Mouse (Mus musculus): Measurements from ENCODE around the gene Slc12a6. TPM values are rescaled to one million over a fixed set of nuclear protein-coding genes. Genes with fewer than 3 reads are reported as not detected.
A peak's percentile ranks its signal among the peaks of the same experiment; 100 is the strongest.

Gene Slc12a6
- 14.4 and 16.0 TPM in 2 replicates for polyA plus RNA-seq (2014; fragmentation: Nextera tagmentation; extraction: Ambion mirVana)

DNA sequence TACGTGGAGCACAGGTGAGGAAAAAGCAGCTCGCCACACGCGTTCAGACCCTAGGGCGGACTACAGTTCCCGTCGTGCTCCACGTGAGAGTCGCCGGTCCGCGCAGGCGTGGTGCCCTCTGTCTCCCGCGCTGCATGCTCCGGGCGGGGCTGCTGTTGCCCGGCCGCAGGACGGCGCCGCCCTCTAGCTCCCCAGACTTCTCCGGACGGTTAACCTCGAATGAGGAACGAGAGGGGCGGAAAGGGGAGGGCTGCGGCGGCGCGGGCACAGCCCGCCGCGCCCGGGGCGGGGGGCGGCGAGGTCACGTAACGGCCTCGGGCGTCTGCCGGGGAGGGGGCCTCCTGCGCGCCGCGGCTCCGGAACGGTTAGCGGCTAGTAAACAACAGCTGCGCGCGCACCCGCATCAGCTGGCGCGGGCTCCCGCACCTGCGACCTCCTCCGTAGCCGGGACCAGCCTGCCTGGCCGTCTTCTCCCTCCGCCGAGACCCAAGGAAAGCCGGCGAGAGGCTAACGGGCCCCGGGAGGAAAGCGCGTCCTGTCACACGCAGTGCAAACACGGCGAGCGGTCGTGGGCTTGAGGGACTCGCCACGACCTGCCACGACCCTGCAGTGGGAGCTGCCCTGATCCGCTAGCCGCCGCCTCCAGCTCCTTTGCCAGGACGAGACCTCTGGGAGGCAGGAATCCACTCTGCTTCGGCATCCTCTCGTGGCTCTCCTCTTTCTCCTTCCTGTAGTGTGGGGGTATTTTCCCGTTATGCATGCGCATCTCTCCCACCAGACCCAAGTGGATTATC lies at the start of gene Slc12a6:
Gene Slc12a6 (plus strand): TSS at position 378 of the 794 bp plus-strand sequence.
- no peaks in the 10 kb centered on the region for H3K27me3 ChIP-seq (ENCODE audit: control insufficient read depth, insufficient read depth, low read length)
- peak within 1 kb of the TSS; percentile 89 for H3K27ac ChIP-seq (ENCODE audit: low read depth, low read length)
- H3K4me2 ChIP-seq: peak within 1 kb of the TSS; percentile 67
- no peaks in the 10 kb centered on the region for H3K36me3 ChIP-seq (ENCODE audit: control insufficient read depth, insufficient read depth, low read length)
- peak within 1 kb of the TSS; percentile 77 for H3K9ac ChIP-seq (ENCODE audit: low read length)
- peak; percentile 98 for DNase-seq (ENCODE audit: low spot score, missing footprints)
- H3K9me3 ChIP-seq (ENCODE audit: control insufficient read depth, low read length): no peaks in the 10 kb centered on the region
- H3K4me1 ChIP-seq (ENCODE audit: control insufficient read depth, insufficient read depth, low read length): peaks cover 16% of the 10 kb centered on the region
- peak within 1 kb of the TSS; percentile 77 for H3K4me3 ChIP-seq (ENCODE audit: low read depth, low read length)
- under 1% methylated on average over 76 of the region's 85 CpGs for WGBS
- peak; percentile 96 for ATAC-seq (ENCODE audit: low FRiP score)

DNA sequence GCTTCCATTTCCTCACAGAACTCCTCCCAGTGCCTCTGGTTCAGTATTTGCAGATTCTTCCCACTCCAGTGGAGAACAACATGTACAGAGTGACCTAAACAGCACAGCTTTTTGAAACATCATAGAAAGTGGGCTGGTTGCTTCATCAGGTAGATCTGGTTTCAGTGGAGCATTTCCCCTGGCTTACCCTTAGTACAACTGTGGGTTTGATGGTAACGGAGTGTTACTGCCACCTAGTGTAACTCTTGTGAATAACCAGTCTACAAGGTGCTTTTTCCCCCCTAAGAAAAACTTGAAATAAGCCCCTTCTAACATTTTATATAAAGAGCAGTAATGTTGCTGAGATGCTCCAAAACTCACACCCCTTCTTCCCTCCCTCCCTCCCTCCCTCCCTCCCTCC lies 49.6 kb upstream of the Slc12a6 start:
- Histone ChIP-seq H3K9ac (ENCODE audit: low read length) (no peak overlapping the region), H3K27me3 (ENCODE audit: control insufficient read depth, insufficient read depth, low read length) (no peaks in the 10 kb centered on the region), H3K9me3 (ENCODE audit: control insufficient read depth, low read length) (no peaks in the 10 kb centered on the region), H3K27ac (ENCODE audit: low read depth, low read length) (no peak overlapping the region), H3K4me3 (ENCODE audit: low read depth, low read length) (no peak overlapping the region), H3K4me1 (ENCODE audit: control insufficient read depth, insufficient read depth, low read length) (no peaks in the 10 kb centered on the region), H3K36me3 (ENCODE audit: control insufficient read depth, insufficient read depth, low read length) (no peaks in the 10 kb centered on the region), H3K4me2 (no peak overlapping the region)
- peak; percentile 90 for DNase-seq (ENCODE audit: low spot score, missing footprints)
- WGBS: 10% methylated on average over 1 of the region's 1 CpGs
- ATAC-seq (ENCODE audit: low FRiP score): peak; percentile 55; the same call in 1 of the 2 replicates

DNA sequence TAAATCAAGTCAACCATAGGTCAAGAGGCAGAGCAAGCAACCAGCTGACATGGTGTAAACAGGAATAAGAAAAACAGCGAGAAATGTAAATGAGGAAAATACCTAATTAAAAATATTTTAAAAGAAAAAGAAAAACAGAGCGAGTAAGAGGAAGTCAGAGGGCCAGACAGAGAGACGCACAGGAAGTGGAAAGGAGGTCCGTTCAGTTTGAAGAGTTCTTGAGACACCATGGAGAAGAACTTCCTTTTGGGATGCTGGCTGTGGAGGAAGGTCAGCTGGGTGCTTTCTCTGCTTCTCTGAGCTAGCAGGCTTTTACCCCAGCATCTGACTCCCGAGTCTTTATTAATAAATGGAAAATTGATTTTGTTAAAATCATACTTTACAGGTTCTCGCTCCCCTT lies 48.0 kb upstream of the Slc12a6 start:
- Histone ChIP-seq H3K4me3 (ENCODE audit: low read depth, low read length) (no peak overlapping the region), H3K27ac (ENCODE audit: low read depth, low read length) (no peak overlapping the region), H3K27me3 (ENCODE audit: control insufficient read depth, insufficient read depth, low read length) (no peaks in the 10 kb centered on the region), H3K9me3 (ENCODE audit: control insufficient read depth, low read length) (no peaks in the 10 kb centered on the region), H3K36me3 (ENCODE audit: control insufficient read depth, insufficient read depth, low read length) (no peaks in the 10 kb centered on the region), H3K4me1 (ENCODE audit: control insufficient read depth, insufficient read depth, low read length) (no peaks in the 10 kb centered on the region), H3K4me2 (no peak overlapping the region), H3K9ac (ENCODE audit: low read length) (no peak overlapping the region)
- WGBS: 83% methylated on average over 6 of the region's 6 CpGs
- ATAC-seq (ENCODE audit: low FRiP score) (no peak), DNase-seq (ENCODE audit: low spot score, missing footprints) (no peak)

GRCm38 (mm10) chr2:112220880-112221279 lies 44.7 kb upstream of the Slc12a6 start:
- no peak overlapping the region for H3K4me2 ChIP-seq
- no peaks in the 10 kb centered on the region for H3K36me3 ChIP-seq (ENCODE audit: control insufficient read depth, insufficient read depth, low read length)
- no peaks in the 10 kb centered on the region for H3K27me3 ChIP-seq (ENCODE audit: control insufficient read depth, insufficient read depth, low read length)
- H3K9ac ChIP-seq (ENCODE audit: low read length): no peak overlapping the region
- 95% methylated on average over 5 of the region's 5 CpGs for WGBS
- H3K4me1 ChIP-seq (ENCODE audit: control insufficient read depth, insufficient read depth, low read length): no peaks in the 10 kb centered on the region
- no peak for DNase-seq (ENCODE audit: low spot score, missing footprints)
- H3K27ac ChIP-seq (ENCODE audit: low read depth, low read length): no peak overlapping the region
- H3K4me3 ChIP-seq (ENCODE audit: low read depth, low read length): no peak overlapping the region
- H3K9me3 ChIP-seq (ENCODE audit: control insufficient read depth, low read length): no peaks in the 10 kb centered on the region
- ATAC-seq (ENCODE audit: low FRiP score): no peak

DNA sequence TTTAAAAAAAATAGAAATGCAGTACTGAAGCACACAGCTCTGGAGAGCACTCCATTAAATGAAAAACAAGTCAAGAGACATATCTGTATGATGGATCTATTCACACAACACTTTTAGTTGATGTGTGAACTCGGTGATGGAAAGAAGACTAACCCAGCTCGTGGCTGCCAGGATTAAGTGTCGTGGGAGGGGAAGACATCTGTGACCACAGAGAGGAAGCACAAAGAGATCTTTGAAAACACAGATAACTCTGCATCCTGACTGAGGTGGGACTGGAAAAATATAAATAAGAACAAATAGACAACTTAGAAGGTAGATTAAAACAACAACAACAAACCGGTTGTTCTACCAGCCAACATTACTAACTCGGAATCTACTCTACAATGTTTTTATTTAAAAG lies 43.0 kb upstream of the Slc12a6 start:
- Histone ChIP-seq H3K4me2 (no peak overlapping the region), H3K36me3 (ENCODE audit: control insufficient read depth, insufficient read depth, low read length) (no peaks in the 10 kb centered on the region), H3K9ac (ENCODE audit: low read length) (no peak overlapping the region), H3K9me3 (ENCODE audit: control insufficient read depth, low read length) (no peaks in the 10 kb centered on the region), H3K27me3 (ENCODE audit: control insufficient read depth, insufficient read depth, low read length) (no peaks in the 10 kb centered on the region), H3K4me3 (ENCODE audit: low read depth, low read length) (no peak overlapping the region), H3K4me1 (ENCODE audit: control insufficient read depth, insufficient read depth, low read length) (no peaks in the 10 kb centered on the region), H3K27ac (ENCODE audit: low read depth, low read length) (no peak overlapping the region)
- no peak for DNase-seq (ENCODE audit: low spot score, missing footprints)
- WGBS: 81% methylated on average over 5 of the region's 5 CpGs
- ATAC-seq (ENCODE audit: low FRiP score): no peak

- WGBS: 65% methylated on average over 4 of the region's 4 CpGs
- H3K4me3 ChIP-seq (ENCODE audit: low read depth, low read length): no peak overlapping the region
- no peak for ATAC-seq (ENCODE audit: low FRiP score)
Measured at GRCm38 (mm10) chr2:112224356-112224755, 41.3 kb upstream of the Slc12a6 start.

DNA sequence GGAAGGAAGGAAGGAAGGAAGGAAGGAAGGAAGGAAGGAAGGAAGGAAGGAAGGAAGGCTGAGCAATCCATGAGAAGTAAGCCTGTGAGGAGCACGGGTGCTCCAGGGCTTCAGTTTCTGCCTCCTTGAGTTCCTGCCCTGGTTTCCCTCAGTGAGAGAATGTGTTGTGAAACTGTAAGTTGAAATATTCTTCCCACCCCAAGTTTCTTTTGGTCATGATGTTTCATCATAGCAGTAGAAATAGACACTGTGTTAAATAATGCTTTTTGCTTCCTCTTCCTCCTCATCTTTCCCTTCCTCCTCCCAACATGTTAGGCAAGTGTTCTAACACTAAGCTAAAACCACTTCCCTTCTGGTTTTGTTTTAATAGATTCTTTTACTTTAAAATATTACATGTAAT lies 33.0 kb upstream of the Slc12a6 start:
- H3K36me3 ChIP-seq (ENCODE audit: control insufficient read depth, insufficient read depth, low read length): no peaks in the 10 kb centered on the region
- H3K9me3 ChIP-seq (ENCODE audit: control insufficient read depth, low read length): no peaks in the 10 kb centered on the region
- H3K27ac ChIP-seq (ENCODE audit: low read depth, low read length): no peak overlapping the region
- no peak for ATAC-seq (ENCODE audit: low FRiP score)
- no peak overlapping the region for H3K4me3 ChIP-seq (ENCODE audit: low read depth, low read length)
- WGBS: 86% methylated on average over 1 of the region's 1 CpGs
- no peak overlapping the region for H3K4me2 ChIP-seq
- no peaks in the 10 kb centered on the region for H3K4me1 ChIP-seq (ENCODE audit: control insufficient read depth, insufficient read depth, low read length)
- DNase-seq (ENCODE audit: low spot score, missing footprints): no peak
- no peaks in the 10 kb centered on the region for H3K27me3 ChIP-seq (ENCODE audit: control insufficient read depth, insufficient read depth, low read length)
- no peak overlapping the region for H3K9ac ChIP-seq (ENCODE audit: low read length)

More at GRCm38 (mm10) chr2:112224356-112224755, 41.3 kb upstream of the Slc12a6 start:
- Histone ChIP-seq H3K36me3 (ENCODE audit: control insufficient read depth, insufficient read depth, low read length) (no peaks in the 10 kb centered on the region), H3K27ac (ENCODE audit: low read depth, low read length) (no peak overlapping the region), H3K4me1 (ENCODE audit: control insufficient read depth, insufficient read depth, low read length) (no peaks in the 10 kb centered on the region), H3K27me3 (ENCODE audit: control insufficient read depth, insufficient read depth, low read length) (no peaks in the 10 kb centered on the region), H3K9ac (ENCODE audit: low read length) (no peak overlapping the region), H3K4me2 (no peak overlapping the region), H3K9me3 (ENCODE audit: control insufficient read depth, low read length) (no peaks in the 10 kb centered on the region)
- no peak for DNase-seq (ENCODE audit: low spot score, missing footprints)

DNA sequence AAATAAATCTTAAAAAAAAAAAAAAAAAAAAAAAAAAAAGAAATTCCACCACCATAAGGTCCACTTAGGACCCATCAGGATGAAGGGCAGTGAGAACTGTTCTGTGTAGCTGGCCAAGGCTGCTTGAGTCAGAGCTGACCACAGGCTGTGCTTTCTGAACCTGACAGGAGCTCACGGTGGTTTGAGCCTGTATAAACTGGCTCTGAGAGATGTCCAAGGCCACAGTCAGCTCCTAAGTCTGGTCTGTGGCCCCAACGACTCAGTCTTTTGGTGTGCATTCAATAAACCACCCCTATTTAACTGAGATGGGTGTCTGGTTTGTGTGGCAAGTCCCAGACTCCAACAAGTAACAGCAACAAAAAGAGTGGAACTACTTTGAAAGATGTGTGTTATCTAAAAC lies 29.0 kb upstream of the Slc12a6 start:
- H3K27ac ChIP-seq (ENCODE audit: low read depth, low read length): no peak overlapping the region
- H3K4me2 ChIP-seq: no peak overlapping the region
- H3K27me3 ChIP-seq (ENCODE audit: control insufficient read depth, insufficient read depth, low read length): no peaks in the 10 kb centered on the region
- DNase-seq (ENCODE audit: low spot score, missing footprints) (no peak), ATAC-seq (ENCODE audit: low FRiP score) (no peak)
- no peak overlapping the region for H3K4me3 ChIP-seq (ENCODE audit: low read depth, low read length)
- no peak overlapping the region for H3K9ac ChIP-seq (ENCODE audit: low read length)
- WGBS: 84% methylated on average over 2 of the region's 2 CpGs
- H3K9me3 ChIP-seq (ENCODE audit: control insufficient read depth, low read length): no peaks in the 10 kb centered on the region
- no peaks in the 10 kb centered on the region for H3K36me3 ChIP-seq (ENCODE audit: control insufficient read depth, insufficient read depth, low read length)
- peaks cover 7% of the 10 kb centered on the region; the same call in 1 of the 2 replicates for H3K4me1 ChIP-seq (ENCODE audit: control insufficient read depth, insufficient read depth, low read length)

- Histone ChIP-seq H3K27me3 (ENCODE audit: control insufficient read depth, insufficient read depth, low read length) (no peaks in the 10 kb centered on the region), H3K9me3 (ENCODE audit: control insufficient read depth, low read length) (no peaks in the 10 kb centered on the region), H3K9ac (ENCODE audit: low read length) (no peak overlapping the region), H3K27ac (ENCODE audit: low read depth, low read length) (no peak overlapping the region), H3K4me3 (ENCODE audit: low read depth, low read length) (no peak overlapping the region), H3K36me3 (ENCODE audit: control insufficient read depth, insufficient read depth, low read length) (no peaks in the 10 kb centered on the region; the same call in 1 of the 2 replicates), H3K4me1 (ENCODE audit: control insufficient read depth, insufficient read depth, low read length) (peaks cover 7% of the 10 kb centered on the region; the same call in 1 of the 2 replicates), H3K4me2 (no peak overlapping the region)
- DNase-seq (ENCODE audit: low spot score, missing footprints) (no peak), ATAC-seq (ENCODE audit: low FRiP score) (no peak)
- WGBS: 11% methylated on average over 4 of the region's 4 CpGs
Measured at GRCm38 (mm10) chr2:112238006-112238405, 27.6 kb upstream of the Slc12a6 start.

Data from midbrain, embryonic 11.5 days (tissue).